Mouse (Mus musculus) thymus, postnatal 25 days (tissue): ENCODE results near the gene Fastkd2.

Experiments
- DNase-seq: peaks from one replicate; pipeline ENCODE4 v3.0.0; 2022

Gene Fastkd2

GRCm38 (mm10) chr1:63730240-63730771 lies at the start of gene Fastkd2, which contains the start of gene Mdh1b:
Fastkd2 (plus strand) TSS chr1:63730614.
Mdh1b (minus strand) TSS chr1:63730318.
- DNase-seq = peak; percentile 86

- no peak for DNase-seq
These were observed 43.6 kb upstream of the Fastkd2 start, which contains the start of gene Dytn for GRCm38 (mm10) chr1:63686827-63687226. Dytn (minus strand) TSS chr1:63686927.

- DNase-seq = no peak
These were observed 33.6 kb upstream of the Fastkd2 start for GRCm38 (mm10) chr1:63696861-63697260.

- no peak for DNase-seq
These were observed 24.7 kb upstream of the Fastkd2 start for GRCm38 (mm10) chr1:63705733-63706132.

GRCm38 (mm10) chr1:63708876-63709275 lies 21.5 kb upstream of the Fastkd2 start:
- no peak for DNase-seq

GRCm38 (mm10) chr1:63720161-63720560 lies 10.3 kb upstream of the Fastkd2 start:
- no peak for DNase-seq

- DNase-seq = no peak
These were observed 618 bp upstream of the Fastkd2 start for GRCm38 (mm10) chr1:63729796-63730195.

- DNase-seq = no peak
These were observed 25.6 kb downstream of the Fastkd2 start for GRCm38 (mm10) chr1:63756005-63756404.

- DNase-seq = peak; percentile 18
These were observed 32.8 kb downstream of the Fastkd2 start for GRCm38 (mm10) chr1:63763212-63763694.

- DNase-seq = no peak
These were observed 33.5 kb downstream of the Fastkd2 start for GRCm38 (mm10) chr1:63763881-63764386.

GRCm38 (mm10) chr1:63764395-63764794 lies 34.0 kb downstream of the Fastkd2 start:
- no peak for DNase-seq

- no peak for DNase-seq
These were observed 37.7 kb downstream of the Fastkd2 start for GRCm38 (mm10) chr1:63768112-63768511.

- DNase-seq = no peak
These were observed 38.8 kb downstream of the Fastkd2 start, which contains the start of gene 4933402D24Rik for GRCm38 (mm10) chr1:63769167-63769566. 4933402D24Rik (minus strand) TSS chr1:63769267.

- no peak for DNase-seq
These were observed 39.9 kb downstream of the Fastkd2 start for GRCm38 (mm10) chr1:63770309-63770708.

- DNase-seq = no peak
These were observed 46.0 kb downstream of the Fastkd2 start for GRCm38 (mm10) chr1:63776396-63776795.

GRCm38 (mm10) chr1:63776902-63777630 lies 46.7 kb downstream of the Fastkd2 start:
- DNase-seq = no peak

- DNase-seq = no peak
These were observed 63.9 kb downstream of the Fastkd2 start for GRCm38 (mm10) chr1:63794326-63794725.
